Mouse (Mus musculus) hindbrain, postnatal 0 days (tissue): Measurements from ENCODE around the gene Rhbdd3. TPM values are rescaled to one million over a fixed set of nuclear protein-coding genes. Genes with fewer than 3 reads are reported as not detected.
"Not testable (repeated sequence)": the region's sequence is repeated elsewhere in the genome, so short reads cannot be mapped to it uniquely, and the experiment has no call there.

Source experiments
- ATAC-seq: fragments of 200-750 bp; cut with Nextera tagmentation; 2 replicates; pipeline ENCODE4 v1.8.0; 2017; ENCODE audit warnings: mild to moderate bottlenecking, moderate TSS enrichment, moderate library complexity
- DNase-seq: peaks from one replicate; pipeline ENCODE4 v3.0.0-alpha.2; 2015; ENCODE audit warnings: low spot score
- H3K27ac ChIP-seq: fragments of 300-500 bp; sonication (generic); 2 replicates; pipeline ENCODE4 v1.5.1; 2014; ENCODE audit warnings: mild to moderate bottlenecking
- H3K27me3 ChIP-seq: fragments of 300-500 bp; sonication (generic); 2 replicates; pipeline ENCODE4 v1.6.1; 2014; ENCODE audit warnings: low read length, mixed read lengths; ENCODE audit not compliant: insufficient read depth
- H3K36me3 ChIP-seq: fragments of 300-500 bp; sonication (generic); 2 replicates; pipeline ENCODE4 v1.6.1; 2014; ENCODE audit warnings: low read length, mixed read lengths; ENCODE audit not compliant: insufficient read depth
- H3K4me1 ChIP-seq: fragments of 300-500 bp; sonication (generic); 2 replicates; pipeline ENCODE4 v1.6.1; 2014; ENCODE audit warnings: antibody characterized with exemption, low read length, mixed read lengths; ENCODE audit not compliant: insufficient read depth
- H3K4me2 ChIP-seq: fragments of 300-500 bp; sonication (generic); 2 replicates; pipeline ENCODE4 v1.6.1; 2014; ENCODE audit warnings: low read depth, mild to moderate bottlenecking, low read length, moderate library complexity, mixed read lengths
- H3K4me3 ChIP-seq: fragments of 300-500 bp; sonication (generic); 2 replicates; pipeline ENCODE4 v1.5.1; 2014; ENCODE audit warnings: low read length
- H3K9ac ChIP-seq: fragments of 300-500 bp; sonication (generic); replicated peaks from 2 replicates; pipeline ENCODE4 v1.6.1; 2014; ENCODE audit warnings: mild to moderate bottlenecking, low read length, moderate library complexity, mixed read lengths
- H3K9me3 ChIP-seq: fragments of 300-500 bp; sonication (generic); 2 replicates; pipeline ENCODE4 v1.6.1; 2016; ENCODE audit warnings: low read length, mixed read lengths
- CTCF ChIP-seq: IDR thresholded peaks from 2 replicates; pipeline ENCODE4 v1.5.1; 2016; ENCODE audit warnings: antibody characterized with exemption, control low read depth, low read depth
- WGBS: fragments of 180-500 bp; shearing (Covaris S2); extraction: QIAGEN DNeasy Blood & Tissue Kit; methylation state at CpG from one replicate; pipeline ENCODE4 v1.1.7; 2014; 5-methylcytosine and 5-hydroxymethylcytosine counted together
- polyA plus RNA-seq: library from polyadenylated mRNA; unstranded; fragments of >200 nt; fragmentation: Nextera tagmentation; extraction: Ambion mirVana; gene quantifications from 2 replicates; pipeline ENCODE4 v1.2.1, GENCODE M21; 2015
- total RNA-seq: library from RNA; depleted of rRNA; stranded (reverse); fragments of >200 nt; gene quantifications from 2 replicates; pipeline ENCODE4 v1.2.3, GENCODE M21; 2014

Rhbdd3 gene
- total and polyA plus RNA-seq, 2 experiments from 2014 or later: 42.2 to 54.5 TPM

- ATAC-seq: peak; percentile 8; the same call in 1 of the 2 replicates
- Histone ChIP-seq H3K27ac (0 out of 2 replicates have a peak overlapping the region, but pooled peaks have one; percentile 64), H3K9ac (peak overlapping the region; percentile 71), H3K4me3 (peak overlapping the region; percentile 75), H3K36me3 (peaks cover 27% of the 10 kb centered on the region), H3K4me2 (peak overlapping the region; percentile 98), H3K4me1 (peaks cover 29% of the 10 kb centered on the region), H3K9me3 (no peaks in the 10 kb centered on the region), H3K27me3 (peaks cover 9% of the 10 kb centered on the region)
- no peak for TF ChIP-seq CTCF
- DNase-seq: peak; percentile 19
- 16% methylated on average over 38 of the region's 38 CpGs for WGBS
Observed at GRCm38 (mm10) chr11:5064282-5065055, 34.3 kb upstream of the Rhbdd3 start.

- peak; percentile 92 for DNase-seq
- Histone ChIP-seq H3K4me1 (peaks cover 29% of the 10 kb centered on the region), H3K9me3 (no peaks in the 10 kb centered on the region), H3K9ac (peak within 1 kb of the TSS; percentile 71), H3K4me3 (peak within 1 kb of the TSS; percentile 75), H3K27ac (peak within 1 kb of the TSS; percentile 64), H3K36me3 (peaks cover 31% of the 10 kb centered on the region), H3K27me3 (peaks cover 5% of the 10 kb centered on the region; the same call in 1 of the 2 replicates), H3K4me2 (peak within 1 kb of the TSS; percentile 98)
- peak; percentile 73 for TF ChIP-seq CTCF
- ATAC-seq: peak; percentile 83
- WGBS: under 1% methylated on average over 47 of the region's 50 CpGs
Observed at GRCm38 (mm10) chr11:5065056-5065821, 33.5 kb upstream of the Rhbdd3 start, which contains the start of gene Gas2l1. TSS of gene Gas2l1 (minus strand) at chr11:5065327.

- Histone ChIP-seq H3K4me1 (peaks cover 18% of the 10 kb centered on the region), H3K27me3 (peaks cover 5% of the 10 kb centered on the region; the same call in 1 of the 2 replicates), H3K4me2 (no peak overlapping the region), H3K4me3 (no peak overlapping the region), H3K36me3 (peaks cover 43% of the 10 kb centered on the region), H3K9me3 (no peaks in the 10 kb centered on the region), H3K9ac (no peak overlapping the region), H3K27ac (no peak overlapping the region)
- DNase-seq (no peak), ATAC-seq (no peak)
- TF ChIP-seq CTCF: no peak
Observed at GRCm38 (mm10) chr11:5067063-5067462, 31.7 kb upstream of the Rhbdd3 start.

- H3K27ac ChIP-seq: no peak overlapping the region
- peaks cover 15% of the 10 kb centered on the region; the same call in 1 of the 2 replicates for H3K4me1 ChIP-seq
- peaks cover 54% of the 10 kb centered on the region for H3K36me3 ChIP-seq
- 75% methylated on average over 9 of the region's 9 CpGs for WGBS
- H3K9me3 ChIP-seq: no peaks in the 10 kb centered on the region
- peaks cover 3% of the 10 kb centered on the region; the same call in 1 of the 2 replicates for H3K27me3 ChIP-seq
- DNase-seq: no peak
- no peak for ATAC-seq
- H3K4me2 ChIP-seq: no peak overlapping the region
- no peak overlapping the region for H3K4me3 ChIP-seq
- TF ChIP-seq CTCF: no peak
- H3K9ac ChIP-seq: no peak overlapping the region
Observed at GRCm38 (mm10) chr11:5068126-5068971, 30.4 kb upstream of the Rhbdd3 start.

GRCm38 (mm10) chr11:5074882-5075281, 23.8 kb upstream of the Rhbdd3 start:
- TF ChIP-seq CTCF: peak; percentile 69
- H3K4me2 ChIP-seq: no peak overlapping the region
- DNase-seq (peak; percentile 68), ATAC-seq (peak; percentile 46; the same call in 1 of the 2 replicates)
- no peaks in the 10 kb centered on the region for H3K4me1 ChIP-seq
- no peak overlapping the region for H3K4me3 ChIP-seq
- 66% methylated on average over 4 of the region's 4 CpGs for WGBS
- no peak overlapping the region for H3K9ac ChIP-seq
- peaks cover 54% of the 10 kb centered on the region for H3K36me3 ChIP-seq
- no peaks in the 10 kb centered on the region for H3K27me3 ChIP-seq
- H3K9me3 ChIP-seq: no peaks in the 10 kb centered on the region
- no peak overlapping the region for H3K27ac ChIP-seq

- no peak overlapping the region for H3K27ac ChIP-seq
- no peaks in the 10 kb centered on the region for H3K27me3 ChIP-seq
- peaks cover 52% of the 10 kb centered on the region for H3K36me3 ChIP-seq
- no peaks in the 10 kb centered on the region for H3K4me1 ChIP-seq
- peak; percentile 18; the same call in 1 of the 2 replicates for TF ChIP-seq CTCF
- no peak overlapping the region for H3K4me2 ChIP-seq
- ATAC-seq: no peak
- H3K9me3 ChIP-seq: no peaks in the 10 kb centered on the region
- DNase-seq: no peak
- no peak overlapping the region for H3K4me3 ChIP-seq
- no peak overlapping the region for H3K9ac ChIP-seq
Observed at GRCm38 (mm10) chr11:5075760-5076159, 23.0 kb upstream of the Rhbdd3 start.

GRCm38 (mm10) chr11:5076843-5077242, 21.9 kb upstream of the Rhbdd3 start:
- not testable (repeated sequence) for H3K4me1 ChIP-seq, H3K27ac ChIP-seq, DNase-seq, H3K9ac ChIP-seq, H3K27me3 ChIP-seq, H3K9me3 ChIP-seq, ATAC-seq, H3K4me2 ChIP-seq, H3K4me3 ChIP-seq
- peaks cover 47% of the 10 kb centered on the region for H3K36me3 ChIP-seq
- 89% methylated on average over 4 of the region's 5 CpGs for WGBS
